Mouse (Mus musculus) cerebellum, adult 2 months (tissue): Measurements from ENCODE around the gene Hnrnpa2b1.

ENCODE experiments used
- CTCF ChIP-seq: fragments of 200-500 bp; IDR thresholded peaks from 2 replicates; pipeline ENCODE4 v1.5.1; 2011; ENCODE audit warnings: low read depth, mild to moderate bottlenecking, control low read depth, low read length, moderate library complexity, borderline replicate concordance; ENCODE audit not compliant: insufficient read depth
- POLR2A ChIP-seq: fragments of 200-500 bp; IDR thresholded peaks from 2 replicates; pipeline ENCODE4 v1.6.1; 2011; ENCODE audit warnings: low read length, control low read depth, borderline replicate concordance; ENCODE audit not compliant: insufficient read depth

GRCm38 (mm10) chr6:51483861-51484260, 14.2 kb upstream of the Hnrnpa2b1 start:
- TF ChIP-seq POLR2A (no peak), CTCF (no peak)
